Mouse (Mus musculus): ENCODE results near the gene Cgnl1. TPM values are rescaled to one million over a fixed set of nuclear protein-coding genes. Genes with fewer than 3 reads are reported as not detected.

The Cgnl1 gene
- polyA plus RNA-seq, 1 experiment from 2014 or later, result 33.8 TPM

DNA sequence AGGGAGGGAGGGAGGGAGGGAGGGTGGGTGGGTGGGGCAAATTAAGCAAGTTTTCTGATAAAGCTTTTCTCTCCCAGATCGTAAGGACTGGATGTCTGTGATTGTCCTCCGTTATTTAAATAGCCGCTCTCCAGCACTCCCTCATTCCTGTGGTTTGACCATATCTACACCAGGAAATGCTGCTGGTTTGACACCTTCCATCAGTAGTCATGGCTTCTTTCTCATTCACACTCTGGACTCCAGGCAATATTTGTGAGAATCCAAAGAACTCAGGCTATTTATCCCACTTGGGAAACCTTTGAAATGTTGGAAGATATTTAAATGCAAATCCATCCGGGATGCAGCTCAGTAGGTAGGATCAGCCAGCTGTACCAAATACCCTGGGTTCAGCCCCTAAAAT, 77.6 kb downstream of the Cgnl1 start:
- H3K4me2 ChIP-seq (ENCODE audit: low read length), result no peak overlapping the region
- peak; percentile 46 for DNase-seq (ENCODE audit: low spot score)
- no peak for TF ChIP-seq CTCF (IDR thresholded peaks at IDR 0.05; ENCODE audit: low read depth)
- H3K9ac ChIP-seq (ENCODE audit: low read depth, low read length), result no peak overlapping the region
- no peak overlapping the region for H3K4me3 ChIP-seq (replicated peaks; ENCODE audit: low read depth, low read length)
- peaks cover 35% of the 10 kb centered on the region; the same call in 1 of the 2 replicates for H3K4me1 ChIP-seq (replicated peaks; ENCODE audit: insufficient read depth, low read length)
- ATAC-seq (replicated peaks; ENCODE audit: low FRiP score, low read depth), result no peak
- H3K27me3 ChIP-seq (ENCODE audit: insufficient read depth, low read length), result no peaks in the 10 kb centered on the region
- H3K9me3 ChIP-seq (replicated peaks; ENCODE audit: low read length), result no peaks in the 10 kb centered on the region
- 63% methylated on average over 4 of the region's 4 CpGs for WGBS
- peak overlapping the region; percentile 0; the same call in 1 of the 2 replicates for H3K27ac ChIP-seq
- H3K36me3 ChIP-seq (ENCODE audit: insufficient read depth, low read length), result 0 out of 2 replicates have a peak, but pooled peaks cover 3% of the 10 kb centered on the region

DNA sequence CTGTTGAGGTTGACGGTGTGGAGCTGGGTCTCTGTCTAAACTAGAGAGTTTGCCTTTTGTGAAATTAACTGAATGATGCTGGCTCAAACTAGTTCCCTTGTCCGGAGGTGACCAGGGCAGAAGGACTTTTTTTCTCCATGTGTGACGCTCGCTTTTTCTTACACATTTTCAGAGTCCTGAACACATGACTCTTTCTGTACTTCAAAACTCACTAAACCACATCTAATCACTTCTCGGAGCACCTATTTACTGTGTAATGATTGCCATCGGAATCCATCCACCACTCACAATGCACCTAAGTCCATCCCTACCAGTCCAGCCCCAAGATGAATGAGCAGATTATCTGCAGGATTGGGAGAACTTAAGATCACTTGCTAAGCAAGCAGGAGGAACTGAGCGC, 79.2 kb downstream of the Cgnl1 start:
- ATAC-seq (replicated peaks; ENCODE audit: low FRiP score, low read depth) (peak; percentile 22; the same call in 1 of the 2 replicates), DNase-seq (ENCODE audit: low spot score) (no peak)
- Histone ChIP-seq H3K27me3 (ENCODE audit: insufficient read depth, low read length) (no peaks in the 10 kb centered on the region), H3K9ac (ENCODE audit: low read depth, low read length) (no peak overlapping the region), H3K4me3 (replicated peaks; ENCODE audit: low read depth, low read length) (no peak overlapping the region), H3K4me2 (ENCODE audit: low read length) (no peak overlapping the region), H3K9me3 (replicated peaks; ENCODE audit: low read length) (no peaks in the 10 kb centered on the region), H3K27ac (peak overlapping the region; percentile 25; the same call in 1 of the 2 replicates), H3K36me3 (ENCODE audit: insufficient read depth, low read length) (no peaks in the 10 kb centered on the region), H3K4me1 (replicated peaks; ENCODE audit: insufficient read depth, low read length) (peaks cover 40% of the 10 kb centered on the region; the same call in 1 of the 2 replicates)
- WGBS, result 74% methylated on average over 7 of the region's 7 CpGs
- no peak for TF ChIP-seq CTCF (IDR thresholded peaks at IDR 0.05; ENCODE audit: low read depth)

DNA sequence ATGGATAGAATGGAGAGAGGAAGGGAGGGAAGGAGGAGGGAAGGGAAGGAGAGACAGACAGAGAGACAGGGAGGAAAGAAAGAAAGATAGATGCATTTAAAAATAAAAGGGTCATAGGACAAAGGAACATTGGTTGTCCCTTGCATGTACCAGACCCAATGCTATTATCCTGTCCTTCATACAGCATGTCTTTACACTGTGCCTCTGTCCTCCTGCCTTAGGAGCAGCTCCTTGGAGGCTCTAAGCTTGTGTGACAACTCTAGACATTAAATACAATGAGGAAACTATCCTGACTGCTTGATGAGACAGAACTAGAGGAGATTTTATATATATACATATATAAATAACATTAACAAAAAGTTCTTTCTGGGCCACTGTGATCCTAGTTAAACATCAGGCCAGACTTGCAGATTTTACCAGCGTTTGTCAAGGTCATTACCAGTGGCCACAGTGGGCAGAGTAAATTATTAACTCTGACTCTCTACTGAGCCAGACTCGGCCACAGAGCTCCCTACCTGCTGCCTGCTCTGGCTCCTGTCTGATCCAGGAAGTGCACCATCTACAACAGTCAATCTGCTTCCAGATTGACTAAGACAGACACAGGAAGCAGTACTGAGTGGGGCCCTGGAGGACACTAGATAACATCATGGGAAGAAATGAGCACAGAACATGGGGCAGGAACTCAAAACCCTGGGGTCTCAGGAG, 81.9 kb downstream of the Cgnl1 start:
- Histone ChIP-seq H3K27ac (peak overlapping the region; percentile 81), H3K4me3 (replicated peaks; ENCODE audit: low read depth, low read length) (no peak overlapping the region), H3K36me3 (ENCODE audit: insufficient read depth, low read length) (no peaks in the 10 kb centered on the region), H3K4me2 (ENCODE audit: low read length) (no peak overlapping the region), H3K27me3 (ENCODE audit: insufficient read depth, low read length) (no peaks in the 10 kb centered on the region), H3K9me3 (replicated peaks; ENCODE audit: low read length) (no peaks in the 10 kb centered on the region), H3K9ac (ENCODE audit: low read depth, low read length) (no peak overlapping the region), H3K4me1 (replicated peaks; ENCODE audit: insufficient read depth, low read length) (peaks cover 32% of the 10 kb centered on the region; the same call in 1 of the 2 replicates)
- 25% methylated on average over 2 of the region's 2 CpGs for WGBS
- DNase-seq (ENCODE audit: low spot score) (no peak), ATAC-seq (replicated peaks; ENCODE audit: low FRiP score, low read depth) (peak; percentile 79)
- TF ChIP-seq CTCF (IDR thresholded peaks at IDR 0.05; ENCODE audit: low read depth), result no peak

DNA sequence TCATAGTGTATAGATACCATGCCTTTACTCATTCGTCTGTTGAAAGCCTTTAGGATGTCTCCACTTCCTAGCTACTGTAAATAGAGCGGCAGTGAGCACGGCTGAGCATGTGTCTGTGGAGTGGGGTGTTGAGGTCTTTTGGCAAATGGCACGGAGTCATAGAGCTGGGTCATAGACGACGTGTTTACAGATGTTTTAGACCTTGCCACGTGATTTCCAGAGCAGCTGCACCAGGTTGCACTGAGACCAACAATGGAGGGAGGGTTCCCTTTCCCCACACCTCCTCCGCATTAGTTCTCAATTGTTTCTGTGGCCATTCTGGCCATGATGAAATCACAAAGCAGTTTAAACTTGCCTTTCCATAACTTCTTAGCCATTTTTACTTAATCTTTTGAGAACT, 84.9 kb downstream of the Cgnl1 start:
- no peak for TF ChIP-seq CTCF (IDR thresholded peaks at IDR 0.05; ENCODE audit: low read depth)
- Histone ChIP-seq H3K27ac (no peak overlapping the region), H3K9me3 (replicated peaks; ENCODE audit: low read length) (no peaks in the 10 kb centered on the region), H3K4me2 (ENCODE audit: low read length) (no peak overlapping the region), H3K36me3 (ENCODE audit: insufficient read depth, low read length) (no peaks in the 10 kb centered on the region), H3K4me1 (replicated peaks; ENCODE audit: insufficient read depth, low read length) (peaks cover 27% of the 10 kb centered on the region; the same call in 1 of the 2 replicates), H3K4me3 (replicated peaks; ENCODE audit: low read depth, low read length) (no peak overlapping the region), H3K27me3 (ENCODE audit: insufficient read depth, low read length) (no peaks in the 10 kb centered on the region), H3K9ac (ENCODE audit: low read depth, low read length) (no peak overlapping the region)
- DNase-seq (ENCODE audit: low spot score), result no peak
- ATAC-seq (replicated peaks; ENCODE audit: low FRiP score, low read depth), result no peak
- 82% methylated on average over 8 of the region's 8 CpGs for WGBS

DNA sequence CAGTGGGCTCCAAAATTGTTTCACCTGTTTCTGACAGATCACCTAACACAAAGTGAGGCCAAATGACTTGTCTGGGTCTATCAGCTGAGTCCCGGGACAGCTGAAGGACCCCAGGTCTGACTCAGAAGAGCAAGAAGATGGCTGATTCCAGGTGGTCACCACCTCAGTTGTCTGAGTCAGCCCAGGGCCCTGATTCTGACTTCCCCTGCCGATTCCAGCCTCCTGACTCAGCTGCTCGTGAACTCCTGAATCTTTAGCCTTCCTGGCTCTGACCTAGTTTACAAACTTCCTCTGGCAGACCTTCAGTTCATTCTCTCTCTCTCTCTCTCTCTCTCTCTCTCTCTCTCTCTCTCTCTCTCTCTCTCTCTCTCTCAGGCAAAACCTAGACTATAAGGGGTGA, 86.6 kb downstream of the Cgnl1 start:
- Histone ChIP-seq H3K4me3 (replicated peaks; ENCODE audit: low read depth, low read length) (no peak overlapping the region), H3K9ac (ENCODE audit: low read depth, low read length) (no peak overlapping the region), H3K27me3 (ENCODE audit: insufficient read depth, low read length) (no peaks in the 10 kb centered on the region), H3K4me2 (ENCODE audit: low read length) (no peak overlapping the region), H3K27ac (no peak overlapping the region), H3K4me1 (replicated peaks; ENCODE audit: insufficient read depth, low read length) (peaks cover 14% of the 10 kb centered on the region; the same call in 1 of the 2 replicates), H3K36me3 (ENCODE audit: insufficient read depth, low read length) (no peaks in the 10 kb centered on the region), H3K9me3 (replicated peaks; ENCODE audit: low read length) (no peaks in the 10 kb centered on the region)
- DNase-seq (ENCODE audit: low spot score), result no peak
- no peak for ATAC-seq (replicated peaks; ENCODE audit: low FRiP score, low read depth)
- no peak for TF ChIP-seq CTCF (IDR thresholded peaks at IDR 0.05; ENCODE audit: low read depth)
- WGBS, result 60% methylated on average over 3 of the region's 3 CpGs

DNA sequence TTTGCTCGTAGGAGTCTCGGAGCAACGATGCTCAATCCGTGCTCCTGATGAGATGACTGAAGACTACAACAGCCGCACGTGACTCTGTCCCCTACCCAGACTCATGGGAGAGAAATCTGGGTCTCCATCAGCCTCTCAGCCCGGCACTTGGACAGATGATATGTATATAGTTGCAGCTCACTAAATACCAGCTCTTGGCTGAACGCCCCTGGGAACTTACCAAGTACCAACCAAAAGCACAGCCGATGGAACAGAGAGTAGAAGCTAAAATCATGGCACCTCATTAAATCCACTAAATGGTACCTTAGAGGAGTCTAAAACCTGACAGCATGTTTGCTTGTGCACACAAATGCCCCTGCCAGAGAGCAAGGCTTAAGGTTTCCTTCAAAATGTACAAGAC, 91.0 kb downstream of the Cgnl1 start:
- Histone ChIP-seq H3K9me3 (replicated peaks; ENCODE audit: low read length) (no peaks in the 10 kb centered on the region), H3K9ac (ENCODE audit: low read depth, low read length) (no peak overlapping the region), H3K4me2 (ENCODE audit: low read length) (no peak overlapping the region), H3K27me3 (ENCODE audit: insufficient read depth, low read length) (no peaks in the 10 kb centered on the region), H3K36me3 (ENCODE audit: insufficient read depth, low read length) (no peaks in the 10 kb centered on the region), H3K4me3 (replicated peaks; ENCODE audit: low read depth, low read length) (no peak overlapping the region), H3K4me1 (replicated peaks; ENCODE audit: insufficient read depth, low read length) (peaks cover 14% of the 10 kb centered on the region), H3K27ac (no peak overlapping the region)
- WGBS, result 80% methylated on average over 9 of the region's 9 CpGs
- DNase-seq (ENCODE audit: low spot score) (no peak), ATAC-seq (replicated peaks; ENCODE audit: low FRiP score, low read depth) (no peak)
- TF ChIP-seq CTCF (IDR thresholded peaks at IDR 0.05; ENCODE audit: low read depth), result no peak

All from kidney, postnatal 0 days (tissue).